Mouse (Mus musculus) gastrocnemius, adult 2 months (tissue): ENCODE results near the gene Carf. TPM values are rescaled to one million over a fixed set of nuclear protein-coding genes. Genes with fewer than 3 reads are reported as not detected.
A peak's percentile ranks its signal among the peaks of the same experiment; 100 is the strongest.

ENCODE experiments used
- DNase-seq: peaks from one replicate; pipeline ENCODE4 v3.0.0; 2022
- H3K27ac ChIP-seq: fragments of 200-600 bp; 2 replicates; pipeline ENCODE4 v1.8.1; 2022; ENCODE audit warnings: mild to moderate bottlenecking
- H3K4me3 ChIP-seq: fragments of 200-600 bp; 2 replicates; pipeline ENCODE4 v1.8.1; 2022; ENCODE audit warnings: mild to moderate bottlenecking, moderate library complexity
- CTCF ChIP-seq: fragments of 200-600 bp; IDR thresholded peaks from 2 replicates; pipeline ENCODE4 v1.8.1; 2022; ENCODE audit warnings: antibody characterized with exemption, mild to moderate bottlenecking, moderate library complexity
- intact Hi-C: fragments of 180-260 bp; cut with DNase I; formaldehyde crosslinking; loops from one replicate; pipeline ENCODE4 v1.15.1; 2025
- total RNA-seq, 2 experiments: library from RNA; stranded (reverse); gene quantifications; 2 replicates each; pipeline ENCODE4 v1.2.3; 2021

Carf gene
- total RNA-seq, 2 experiments from 2014 or later, result 3.9 to 6.5 TPM

DNA sequence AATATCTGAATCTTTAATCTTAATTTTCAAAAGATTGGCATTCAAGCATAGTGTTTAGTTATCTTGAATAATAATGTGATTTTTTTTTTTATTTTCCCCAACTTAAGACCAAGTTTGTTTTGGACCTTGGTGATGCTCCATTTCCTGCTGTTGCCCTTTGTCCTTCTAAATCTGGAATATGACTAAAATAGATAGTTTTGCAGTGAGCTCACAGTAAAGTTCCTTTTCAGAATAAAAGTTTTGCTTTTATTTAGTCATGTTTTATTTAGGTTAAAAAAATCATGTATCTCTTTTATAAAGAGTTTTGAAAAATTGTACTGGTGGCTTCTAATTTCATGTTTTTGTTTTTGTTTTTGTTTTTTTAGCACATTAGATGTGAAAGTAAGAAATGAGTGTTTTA is 90.4 kb downstream of the Carf start:
- intact Hi-C loops, result no loop called here
- Histone ChIP-seq H3K27ac (peak overlapping the region; percentile 70), H3K4me3 (no peak overlapping the region)
- TF ChIP-seq CTCF, result no peak
- no peak for DNase-seq

DNA sequence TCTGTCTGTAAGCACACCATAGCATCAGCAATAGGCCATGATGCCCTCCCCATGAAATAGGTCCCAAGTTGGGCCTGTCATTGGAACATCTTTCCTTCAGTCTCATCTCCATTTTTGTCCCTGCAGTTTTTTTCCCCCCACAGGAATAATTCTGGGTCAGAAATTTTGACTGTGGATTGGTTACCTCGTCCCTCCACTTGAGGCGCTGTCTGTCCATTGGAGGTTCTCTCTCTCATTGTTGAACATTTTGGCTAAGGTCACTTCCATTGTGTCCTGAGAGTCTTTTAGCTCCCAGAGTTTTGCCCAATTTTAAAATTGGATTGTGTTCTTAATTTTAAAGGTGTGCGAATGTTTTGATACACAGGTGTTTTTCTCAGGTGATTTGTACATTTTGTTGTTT is 98.8 kb downstream of the Carf start:
- no peak overlapping the region for H3K27ac ChIP-seq
- DNase-seq, result no peak
- TF ChIP-seq CTCF, result peak; percentile 38
- intact Hi-C loops, result no loop called here
- no peak overlapping the region for H3K4me3 ChIP-seq

DNA sequence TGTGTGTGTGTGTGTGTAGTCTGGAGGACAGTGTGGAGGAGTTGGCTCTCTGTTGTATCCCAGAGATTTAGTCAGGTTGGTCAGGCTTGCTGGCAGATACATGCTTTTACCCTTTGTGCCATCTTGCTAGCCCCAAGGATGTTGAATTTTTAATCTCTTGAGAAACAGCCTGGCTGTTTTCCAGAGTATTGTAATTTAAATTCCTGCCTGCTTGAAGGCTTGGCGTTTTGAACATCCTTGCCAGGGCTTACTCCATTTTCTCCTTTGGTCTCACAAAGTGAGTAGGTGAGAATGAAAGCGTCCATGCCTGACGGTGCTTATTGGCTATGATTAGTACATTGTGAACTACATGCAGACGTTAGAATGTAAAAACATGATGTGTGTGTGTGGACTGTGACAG is 101.0 kb downstream of the Carf start:
- intact Hi-C loops, result no loop called here
- no peak overlapping the region for H3K27ac ChIP-seq
- no peak for DNase-seq
- no peak overlapping the region for H3K4me3 ChIP-seq
- TF ChIP-seq CTCF, result no peak

Other genes with a start within 250 kb of the Carf start
- 1 to 10 TPM; 4.4 to 9.3 TPM for gene Fam117b, start 185.2 kb upstream of the Carf start, total RNA-seq
- gene Ica1l, start 55.1 kb upstream of the Carf start, total RNA-seq, result under 1 TPM; 0.20 to 0.48 TPM
- 10 to 100 TPM; 12.7 to 13.8 TPM for gene Wdr12, start 398 bp downstream of the Carf start, total RNA-seq
- gene Nbeal1, start 82.4 kb downstream of the Carf start, total RNA-seq, result 10 to 100 TPM; 26.7 to 31.7 TPM
- 1 to 10 TPM; 5.5 to 6.9 TPM for gene Cyp20a1, start 245.1 kb downstream of the Carf start, total RNA-seq